Mouse (Mus musculus) midbrain, embryonic 15.5 days (tissue): ENCODE data around the gene Per1. TPM values are rescaled to one million over a fixed set of nuclear protein-coding genes. Genes with fewer than 3 reads are reported as not detected.

Experiments
- ATAC-seq: fragments of 200-750 bp; cut with Nextera tagmentation; replicated peaks from 2 replicates; pipeline ENCODE4 v1.8.0; 2017; ENCODE audit warnings: moderate TSS enrichment
- H3K27ac ChIP-seq: fragments of 300-500 bp; sonication (generic); 2 replicates; pipeline ENCODE4 v1.5.1; 2015; ENCODE audit warnings: mild to moderate bottlenecking, inconsistent platforms
- H3K27me3 ChIP-seq: fragments of 300-500 bp; sonication (generic); replicated peaks from 2 replicates; pipeline ENCODE4 v1.6.1; 2015; ENCODE audit warnings: inconsistent platforms
- H3K36me3 ChIP-seq: fragments of 300-500 bp; sonication (generic); replicated peaks from 2 replicates; pipeline ENCODE4 v1.6.1; 2015; ENCODE audit warnings: inconsistent platforms
- H3K4me1 ChIP-seq: fragments of 300-500 bp; sonication (generic); 2 replicates; pipeline ENCODE4 v1.6.1; 2015; ENCODE audit warnings: inconsistent platforms
- H3K4me2 ChIP-seq: fragments of 300-500 bp; sonication (generic); 2 replicates; pipeline ENCODE4 v1.6.1; 2015; ENCODE audit warnings: inconsistent platforms, mild to moderate bottlenecking, moderate library complexity
- H3K4me3 ChIP-seq: fragments of 300-500 bp; sonication (generic); 2 replicates; pipeline ENCODE4 v1.5.1; 2015; ENCODE audit warnings: mild to moderate bottlenecking, inconsistent platforms
- H3K9ac ChIP-seq: fragments of 300-500 bp; sonication (generic); 2 replicates; pipeline ENCODE4 v1.6.1; 2015; ENCODE audit warnings: mild to moderate bottlenecking, inconsistent platforms
- H3K9me3 ChIP-seq: fragments of 300-500 bp; sonication (generic); 2 replicates; pipeline ENCODE4 v1.6.1; 2016; ENCODE audit warnings: inconsistent platforms
- WGBS: fragments of 180-500 bp; shearing (Covaris S2); methylation state at CpG from one replicate; pipeline ENCODE4 v1.1.7; 2015; ENCODE audit warnings: mixed read lengths; 5-methylcytosine and 5-hydroxymethylcytosine counted together
- polyA plus RNA-seq: library from polyadenylated mRNA; unstranded; fragments of >200 nt; fragmentation: Nextera tagmentation; extraction: Ambion mirVana; gene quantifications from 2 replicates; pipeline ENCODE4 v1.2.1, GENCODE M21; 2015

Gene Per1
- polyA plus RNA-seq, 1 experiment from 2014 or later = 12.3 TPM

GRCm38 (mm10) chr11:69148451-69148960 lies 53.5 kb downstream of the Per1 start:
- H3K4me3 ChIP-seq = no peak overlapping the region
- H3K9me3 ChIP-seq = no peaks in the 10 kb centered on the region
- H3K36me3 ChIP-seq = no peaks in the 10 kb centered on the region
- peaks cover 3% of the 10 kb centered on the region; the same call in 1 of the 2 replicates for H3K27me3 ChIP-seq
- no peak overlapping the region for H3K27ac ChIP-seq
- H3K9ac ChIP-seq = no peak overlapping the region
- 93% methylated on average over 5 of the region's 5 CpGs for WGBS
- no peak overlapping the region for H3K4me2 ChIP-seq
- ATAC-seq = no peak
- H3K4me1 ChIP-seq = peaks cover 3% of the 10 kb centered on the region; the same call in 1 of the 2 replicates

GRCm38 (mm10) chr11:69149728-69150127 lies 54.7 kb downstream of the Per1 start:
- Histone ChIP-seq H3K27me3 (peaks cover 3% of the 10 kb centered on the region), H3K4me1 (peaks cover 3% of the 10 kb centered on the region; the same call in 1 of the 2 replicates), H3K9ac (no peak overlapping the region), H3K4me2 (no peak overlapping the region), H3K36me3 (no peaks in the 10 kb centered on the region), H3K4me3 (no peak overlapping the region), H3K27ac (no peak overlapping the region), H3K9me3 (no peaks in the 10 kb centered on the region)
- 74% methylated on average over 6 of the region's 6 CpGs for WGBS
- ATAC-seq = no peak

- Histone ChIP-seq H3K36me3 (no peaks in the 10 kb centered on the region), H3K4me1 (peaks cover 3% of the 10 kb centered on the region; the same call in 1 of the 2 replicates), H3K27ac (no peak overlapping the region), H3K27me3 (peaks cover 4% of the 10 kb centered on the region), H3K4me2 (peak overlapping the region; percentile 35), H3K9ac (no peak overlapping the region; the same call in 1 of the 2 replicates), H3K9me3 (no peaks in the 10 kb centered on the region), H3K4me3 (no peak overlapping the region)
- no peak for ATAC-seq
- 10% methylated on average over 7 of the region's 7 CpGs for WGBS
Observed at GRCm38 (mm10) chr11:69150444-69150843, 55.4 kb downstream of the Per1 start.

DNA sequence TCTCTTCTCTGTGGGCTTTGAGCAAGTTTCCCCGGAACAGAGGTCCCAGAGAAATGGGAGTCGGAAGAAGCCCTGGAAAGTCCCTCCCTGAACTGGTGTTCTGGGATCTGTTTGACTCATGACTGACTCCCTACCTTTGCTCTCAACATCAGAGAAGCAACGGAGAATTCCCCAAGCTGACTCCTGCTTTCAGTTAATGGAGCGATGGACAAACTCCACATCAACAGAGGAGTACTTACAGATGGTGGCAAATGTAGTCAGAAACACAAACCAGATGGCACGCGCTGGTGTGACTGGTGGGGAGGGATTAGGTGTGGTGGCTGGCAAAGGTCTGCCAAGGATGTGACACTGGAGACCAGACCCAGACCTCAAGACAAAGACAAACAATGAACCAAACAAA lies 56.0 kb downstream of the Per1 start:
- Histone ChIP-seq H3K9ac (no peak overlapping the region), H3K4me3 (no peak overlapping the region), H3K36me3 (no peaks in the 10 kb centered on the region), H3K27ac (no peak overlapping the region), H3K27me3 (peaks cover 7% of the 10 kb centered on the region), H3K4me1 (peaks cover 3% of the 10 kb centered on the region; the same call in 1 of the 2 replicates), H3K9me3 (no peaks in the 10 kb centered on the region), H3K4me2 (peak overlapping the region; percentile 35)
- WGBS = 70% methylated on average over 6 of the region's 6 CpGs
- no peak for ATAC-seq

- Histone ChIP-seq H3K27ac (no peak overlapping the region), H3K4me2 (no peak overlapping the region), H3K9me3 (no peaks in the 10 kb centered on the region), H3K27me3 (peaks cover 25% of the 10 kb centered on the region), H3K4me3 (no peak overlapping the region), H3K9ac (no peak overlapping the region), H3K36me3 (no peaks in the 10 kb centered on the region), H3K4me1 (peaks cover 13% of the 10 kb centered on the region)
- no peak for ATAC-seq
- 82% methylated on average over 8 of the region's 8 CpGs for WGBS
Observed at GRCm38 (mm10) chr11:69153831-69154230, 58.8 kb downstream of the Per1 start.

DNA sequence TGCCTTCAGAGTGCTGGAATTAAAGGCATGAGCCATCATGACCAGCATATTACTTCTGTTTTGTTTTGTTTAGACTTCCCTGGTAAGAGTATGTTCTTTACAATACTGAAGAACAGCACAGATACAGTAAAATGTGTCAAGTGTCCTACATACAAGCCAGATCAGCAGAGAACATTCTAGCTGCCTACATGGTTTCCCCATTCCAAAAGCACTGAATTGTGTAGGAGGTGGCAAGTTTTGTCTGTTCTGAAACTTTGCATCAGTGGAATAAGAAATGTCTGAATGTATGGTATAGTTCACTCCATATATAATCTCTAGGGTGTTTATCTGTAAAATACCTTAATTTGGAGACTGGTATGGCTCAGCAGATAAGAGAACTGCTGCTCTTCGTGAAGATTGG lies 60.3 kb downstream of the Per1 start:
- Histone ChIP-seq H3K9ac (no peak overlapping the region), H3K36me3 (no peaks in the 10 kb centered on the region), H3K27me3 (peaks cover 25% of the 10 kb centered on the region), H3K4me2 (no peak overlapping the region), H3K27ac (no peak overlapping the region), H3K9me3 (no peaks in the 10 kb centered on the region), H3K4me3 (no peak overlapping the region), H3K4me1 (peaks cover 13% of the 10 kb centered on the region)
- ATAC-seq = no peak
- 72% methylated on average over 1 of the region's 1 CpGs for WGBS

- peak within 1 kb of the TSS; percentile 38 for H3K9ac ChIP-seq
Observed at GRCm38 (mm10) chr11:69156800-69157199, 61.8 kb downstream of the Per1 start, which contains the start of gene Alox12b. Gene Alox12b (plus strand): TSS chr11:69156989.

More at GRCm38 (mm10) chr11:69156800-69157199, 61.8 kb downstream of the Per1 start, which contains the start of gene Alox12b:
- Histone ChIP-seq H3K36me3 (no peaks in the 10 kb centered on the region), H3K27ac (no peak within 1 kb of the TSS), H3K4me2 (peak within 1 kb of the TSS; percentile 53), H3K4me3 (peak within 1 kb of the TSS; percentile 26), H3K27me3 (peaks cover 25% of the 10 kb centered on the region), H3K4me1 (peaks cover 10% of the 10 kb centered on the region), H3K9me3 (no peaks in the 10 kb centered on the region)
- 2% methylated on average over 18 of the region's 18 CpGs for WGBS
- ATAC-seq = no peak

Other genes starting within 250 kb of the Per1 start
- 105 and 108 TPM in 2 replicates for gene Ndel1, start 223.4 kb upstream of the Per1 start, polyA plus RNA-seq
- not detected in 2 replicates for gene Rnf222, start 206.7 kb upstream of the Per1 start, polyA plus RNA-seq
- 529 and 538 TPM in 2 replicates for gene Rpl26, start 193.6 kb upstream of the Per1 start, polyA plus RNA-seq
- gene Odf4, start 168.1 kb upstream of the Per1 start, polyA plus RNA-seq = 0.60 and 0.84 TPM in 2 replicates
- gene Arhgef15, start 137.7 kb upstream of the Per1 start, polyA plus RNA-seq = 24.2 and 28.7 TPM in 2 replicates
- gene Slc25a35, start 127.1 kb upstream of the Per1 start, polyA plus RNA-seq = 1.3 and 1.6 TPM in 2 replicates
- gene Rangrf, start 120.0 kb upstream of the Per1 start, polyA plus RNA-seq = 22.0 and 22.7 TPM in 2 replicates
- gene Pfas, start 86.8 kb upstream of the Per1 start, polyA plus RNA-seq = 16.9 and 18.7 TPM in 2 replicates
- gene Ctc1, start 79.3 kb upstream of the Per1 start, polyA plus RNA-seq = 67.0 and 73.5 TPM in 2 replicates
- 17.7 and 23.9 TPM in 2 replicates for gene Aurkb, start 49.6 kb upstream of the Per1 start, polyA plus RNA-seq
- 20.5 and 21.2 TPM in 2 replicates for gene Borcs6, start 35.5 kb upstream of the Per1 start, polyA plus RNA-seq
- gene Tmem107, start 24.4 kb upstream of the Per1 start, polyA plus RNA-seq = 33.5 and 37.7 TPM in 2 replicates
- 319 and 333 TPM in 2 replicates for gene Vamp2, start 6.7 kb upstream of the Per1 start, polyA plus RNA-seq
- gene Hes7, start 25.2 kb downstream of the Per1 start, polyA plus RNA-seq = 0.86 and 0.89 TPM in 2 replicates
- gene 9130213A22Rik, start 27.4 kb downstream of the Per1 start, polyA plus RNA-seq = 0.24 and 0.27 TPM in 2 replicates
- gene Aloxe3, start 30.7 kb downstream of the Per1 start, polyA plus RNA-seq = 6.3 and 8.0 TPM in 2 replicates
- 0.28 and 0.41 TPM in 2 replicates for gene Alox12b, start 61.8 kb downstream of the Per1 start, polyA plus RNA-seq
- gene Alox8, start 102.6 kb downstream of the Per1 start, polyA plus RNA-seq = 0.25 and 0.87 TPM in 2 replicates
- gene Gucy2e, start 141.8 kb downstream of the Per1 start, polyA plus RNA-seq = 0.75 and 0.92 TPM in 2 replicates
- 22.1 and 22.2 TPM in 2 replicates for gene Cntrob, start 228.6 kb downstream of the Per1 start, polyA plus RNA-seq
- gene Trappc1, start 228.8 kb downstream of the Per1 start, polyA plus RNA-seq = 182 and 184 TPM in 2 replicates
- 4.1 and 4.9 TPM in 2 replicates for gene Kcnab3, start 231.0 kb downstream of the Per1 start, polyA plus RNA-seq
- 278 and 308 TPM in 2 replicates for gene Rnf227, start 245.2 kb downstream of the Per1 start, polyA plus RNA-seq